ENCODE assay signal across 8 mouse cellular contexts in the genomic region with DNA sequence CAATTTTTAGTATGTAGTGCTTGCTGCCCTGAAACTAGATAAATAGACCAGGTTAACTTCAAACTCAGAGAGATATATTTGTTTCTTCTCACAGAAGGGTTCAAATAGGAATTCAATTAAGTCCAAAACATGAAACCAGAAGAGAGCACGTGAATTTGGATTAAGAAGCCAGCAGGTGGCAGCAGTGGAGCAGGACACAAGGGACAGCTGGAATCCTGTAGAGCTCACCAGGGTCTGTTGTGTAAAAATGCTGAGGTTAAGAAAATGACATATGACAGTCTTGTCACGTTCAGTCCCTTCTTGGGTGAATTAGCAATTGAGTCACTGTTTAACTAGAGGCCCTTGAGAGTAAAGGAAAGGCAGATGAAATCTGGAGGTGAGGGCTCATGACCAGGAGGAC. TPM values are rescaled to one million over a fixed set of nuclear protein-coding genes. Genes with fewer than 3 reads are reported as not detected.
A peak's percentile ranks its signal among the peaks of the same experiment; 100 is the strongest.
DNase-seq lines count a peak whose midpoint lies in the region; ATAC-seq and TF ChIP-seq lines count a peak whose summit lies in the region.

No protein-coding gene starts in this region.

- no peak for TF ChIP-seq POLR2A in limb, embryonic 14.5 days (IDR thresholded peaks at IDR 0.05; ENCODE audit: borderline replicate concordance, extremely low read depth, insufficient read depth, insufficient read length)

- H3K27me3 ChIP-seq in kidney, postnatal 0 days (ENCODE audit: insufficient read depth, low read length): no peaks in the 10 kb centered on the region
- H3K27me3 ChIP-seq in limb, embryonic 14.5 days (ENCODE audit: control insufficient read depth, insufficient read depth, low read length): no peaks in the 10 kb centered on the region

- no peaks in the 10 kb centered on the region for H3K4me1 ChIP-seq in kidney, postnatal 0 days (replicated peaks; ENCODE audit: insufficient read depth, low read length)
- H3K4me1 ChIP-seq in limb, embryonic 14.5 days (ENCODE audit: control insufficient read depth, insufficient read depth, low read length): no peaks in the 10 kb centered on the region

- peak; percentile 32 for DNase-seq in gastrocnemius, adult 2 months
- DNase-seq in gastrocnemius, adult 8-10 months (ENCODE audit: low spot score in 2 of 2): no peak
- DNase-seq in 3134 (ENCODE audit: extremely low read depth, insufficient read length, low spot score) (peak; percentile 37), adipocyte (ENCODE audit: low spot score) (peak; percentile 85)
- peak; percentile 72 for DNase-seq in embryo, embryonic 10 days (ENCODE audit: low spot score)
- DNase-seq in kidney, postnatal 0 days (ENCODE audit: low spot score): peak; percentile 84
- DNase-seq in limb, embryonic 14.5 days (ENCODE audit: low spot score): peak; percentile 72
- peak; percentile 55 to 72 for DNase-seq in right cerebral cortex, adult 2 months (ENCODE audit: low spot score in 2 of 2)

- intact Hi-C loops in gastrocnemius, adult 2 months (cut with DNase I): no loop called here

- no peak overlapping the region for H3K9ac ChIP-seq in kidney, postnatal 0 days (ENCODE audit: low read depth, low read length)
- H3K9ac ChIP-seq in limb, embryonic 14.5 days (ENCODE audit: low read depth, low read length, severe bottlenecking): no peak overlapping the region

- H3K36me3 ChIP-seq in kidney, postnatal 0 days (ENCODE audit: insufficient read depth, low read length): no peaks in the 10 kb centered on the region
- H3K36me3 ChIP-seq in limb, embryonic 14.5 days (ENCODE audit: control insufficient read depth, insufficient read depth, low read length): no peaks in the 10 kb centered on the region

- 2% methylated on average over 2 of the region's 2 CpGs for WGBS in kidney, postnatal 0 days
- 3% methylated on average over 2 of the region's 2 CpGs for WGBS in limb, embryonic 14.5 days

- TF ChIP-seq CTCF in gastrocnemius, adult 2 months (IDR thresholded peaks at IDR 0.05): peak; percentile 54
- TF ChIP-seq CTCF in kidney, postnatal 0 days (IDR thresholded peaks at IDR 0.05; ENCODE audit: low read depth): peak; percentile 89

- no peak overlapping the region for H3K4me3 ChIP-seq in gastrocnemius, adult 2 months
- no peak overlapping the region for H3K4me3 ChIP-seq in kidney, postnatal 0 days (replicated peaks; ENCODE audit: low read depth, low read length)
- H3K4me3 ChIP-seq in limb, embryonic 14.5 days (replicated peaks; ENCODE audit: low read length): no peak overlapping the region

- H3K27ac ChIP-seq in gastrocnemius, adult 2 months: no peak overlapping the region
- H3K27ac ChIP-seq in kidney, postnatal 0 days: no peak overlapping the region
- H3K27ac ChIP-seq in limb, embryonic 14.5 days (replicated peaks; ENCODE audit: low read depth, low read length): no peak overlapping the region

- no peak overlapping the region for H3K4me2 ChIP-seq in kidney, postnatal 0 days (ENCODE audit: low read length)
- no peak overlapping the region for H3K4me2 ChIP-seq in limb, embryonic 14.5 days (replicated peaks; ENCODE audit: low read depth, low read length, severe bottlenecking)

- H3K9me3 ChIP-seq in kidney, postnatal 0 days (replicated peaks; ENCODE audit: low read length): no peaks in the 10 kb centered on the region
- H3K9me3 ChIP-seq in limb, embryonic 14.5 days (ENCODE audit: control insufficient read depth, low read length): no peaks in the 10 kb centered on the region

- peak; percentile 54; the same call in 1 of the 2 replicates for ATAC-seq in kidney, postnatal 0 days (replicated peaks; ENCODE audit: low FRiP score, low read depth)
- ATAC-seq in limb, embryonic 14.5 days (ENCODE audit: low FRiP score, low read depth): no peak

RNA-seq across cellular contexts. Expression of a gene that starts 14.3 kb away (rescaled TPM):
- under 1 TPM in 1 of 2 experiments, not detected in 1; 0.33 TPM for total RNA-seq in gastrocnemius, adult 2 months (2021)
- total RNA-seq in gastrocnemius, adult 8-10 months (2022): not detected
- 0.16 and 0.84 TPM in 2 replicates for polyA plus RNA-seq in kidney, postnatal 0 days (2015; fragmentation: Nextera tagmentation; extraction: Ambion mirVana)
- polyA plus RNA-seq in limb, embryonic 14.5 days (2012; rRNA removed): 0.13 and 0.41 TPM in 2 replicates
- 0.40 TPM in 1 of 2 replicates, not detected in the other for polyA plus RNA-seq in limb, embryonic 14.5 days (2014; fragmentation: Nextera tagmentation; extraction: Ambion mirVana)

RNA-seq across cellular contexts. Expression of a gene that starts 28.0 kb away (rescaled TPM):
- total RNA-seq in gastrocnemius, adult 2 months (2021): under 1 TPM in 1 of 2 experiments, not detected in 1; 0.42 TPM
- total RNA-seq in gastrocnemius, adult 8-10 months (2022): under 1 TPM in 1 of 4 experiments, not detected in 3; 0.79 TPM
- polyA plus RNA-seq in kidney, postnatal 0 days (2015; fragmentation: Nextera tagmentation; extraction: Ambion mirVana): 0.39 and 0.45 TPM in 2 replicates
- polyA plus RNA-seq in limb, embryonic 14.5 days (2012; rRNA removed): 0.08 and 0.20 TPM in 2 replicates
- polyA plus RNA-seq in limb, embryonic 14.5 days (2014; fragmentation: Nextera tagmentation; extraction: Ambion mirVana): 0.57 and 0.83 TPM in 2 replicates

RNA-seq across cellular contexts. Expression of a gene that starts 35.5 kb away (rescaled TPM):
- not detected for total RNA-seq in gastrocnemius, adult 2 months (2021)
- total RNA-seq in gastrocnemius, adult 8-10 months (2022): under 1 TPM in 2 of 4 experiments, not detected in 2; 0.07 to 0.11 TPM
- 0.13 and 0.20 TPM in 2 replicates for polyA plus RNA-seq in kidney, postnatal 0 days (2015; fragmentation: Nextera tagmentation; extraction: Ambion mirVana)
- polyA plus RNA-seq in limb, embryonic 14.5 days (2012; rRNA removed): 0.08 and 0.09 TPM in 2 replicates
- not detected in 2 replicates for polyA plus RNA-seq in limb, embryonic 14.5 days (2014; fragmentation: Nextera tagmentation; extraction: Ambion mirVana)

RNA-seq across cellular contexts. Expression of a gene that starts 49.8 kb away (rescaled TPM):
- total RNA-seq in gastrocnemius, adult 2 months (2021): under 1 TPM in 1 of 2 experiments, not detected in 1; 0.20 TPM
- total RNA-seq in gastrocnemius, adult 8-10 months (2022): under 1 TPM in 1 of 4 experiments, not detected in 3; 0.21 TPM
- 0.69 and 0.70 TPM in 2 replicates for polyA plus RNA-seq in kidney, postnatal 0 days (2015; fragmentation: Nextera tagmentation; extraction: Ambion mirVana)
- 0.54 and 0.77 TPM in 2 replicates for polyA plus RNA-seq in limb, embryonic 14.5 days (2012; rRNA removed)
- polyA plus RNA-seq in limb, embryonic 14.5 days (2014; fragmentation: Nextera tagmentation; extraction: Ambion mirVana): 0.90 and 1.3 TPM in 2 replicates

Comparison
In these comparisons a context has a peak if more than half of its experiments do, and no peak if none do; other contexts are left out.
1. DNase-seq: peak in gastrocnemius, adult 2 months (single experiment), 3134 (single experiment), adipocyte (single experiment), embryo, embryonic 10 days (single experiment), kidney, postnatal 0 days (single experiment), limb, embryonic 14.5 days (single experiment) and right cerebral cortex, adult 2 months (2 of 2); none in gastrocnemius, adult 8-10 months (0 of 2).